Mouse (Mus musculus): ENCODE measurements around the gene Gm5737.

- TF ChIP-seq CTCF (IDR thresholded peaks at IDR 0.05) = no peak
- no peak for TF ChIP-seq EP300 (IDR thresholded peaks at IDR 0.05)
Measured at GRCm38 (mm10) chr7:120771389-120771788, 40.8 kb upstream of the Gm5737 start.

All from lung, postnatal 0 days (tissue).